Mouse (Mus musculus): ENCODE results near the gene Yy1. TPM values are rescaled to one million over a fixed set of nuclear protein-coding genes. Genes with fewer than 3 reads are reported as not detected.

The Yy1 gene
- polyA plus RNA-seq (2015; fragmentation: Nextera tagmentation; extraction: Ambion mirVana), result 10.0 and 11.4 TPM in 2 replicates

DNA sequence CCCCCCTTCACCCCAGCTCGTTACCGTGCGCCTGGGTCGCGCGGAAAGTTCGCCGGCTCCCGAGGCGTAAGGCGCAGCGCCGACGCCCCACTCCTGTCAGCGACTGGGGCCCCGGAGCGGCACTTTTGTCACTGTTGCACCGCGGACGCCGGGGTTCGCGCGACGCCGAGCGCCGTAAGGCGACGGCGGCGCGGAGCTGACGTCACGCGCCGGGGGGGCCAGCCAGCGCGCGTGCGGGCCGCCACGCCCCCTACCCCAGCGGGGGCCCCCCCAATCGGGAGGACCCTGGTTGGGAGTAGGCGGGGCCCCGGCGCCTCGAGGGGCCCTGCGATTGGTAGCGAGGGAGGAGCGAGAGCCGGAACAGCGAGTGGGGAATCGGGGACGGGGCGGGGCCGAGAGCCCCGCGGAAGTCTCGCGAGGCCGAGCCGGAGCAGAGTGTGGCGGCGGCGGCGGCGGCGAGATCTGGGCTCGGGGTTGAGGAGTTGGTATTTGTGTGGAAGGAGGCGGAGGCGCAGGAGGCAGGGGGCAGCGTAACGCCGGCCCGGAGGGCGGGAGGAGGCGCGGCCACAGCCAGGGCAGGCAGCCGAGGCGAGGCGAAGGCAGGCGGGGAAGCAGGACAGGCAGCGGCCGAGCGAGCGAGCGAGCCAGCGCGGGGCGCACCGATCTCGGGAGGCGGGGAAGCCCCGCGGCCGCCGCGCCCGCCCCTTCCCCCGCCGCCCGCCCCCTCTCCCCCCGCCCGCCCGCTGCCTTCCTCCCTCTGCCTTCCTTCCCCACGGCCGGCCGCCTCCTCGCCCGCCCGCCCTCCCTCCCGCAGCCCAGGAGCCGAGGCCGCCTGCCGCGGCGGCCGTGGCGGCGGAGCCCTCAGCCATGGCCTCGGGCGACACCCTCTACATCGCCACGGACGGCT, at the start of gene Yy1:
TSS of gene Yy1 (plus strand) at position 428 of the 907 bp plus-strand sequence.
- H3K9me3 ChIP-seq (ENCODE audit: control insufficient read depth, low read length), result no peaks in the 10 kb centered on the region
- H3K36me3 ChIP-seq (ENCODE audit: control insufficient read depth, insufficient read depth, low read length), result no peaks in the 10 kb centered on the region
- H3K4me2 ChIP-seq (ENCODE audit: low read depth, low read length), result peak within 1 kb of the TSS; percentile 46
- WGBS, result under 1% methylated on average over 103 of the region's 127 CpGs
- peak; percentile 92 for ATAC-seq
- H3K9ac ChIP-seq (ENCODE audit: low read depth, low read length), result peak within 1 kb of the TSS; percentile 97
- peak within 1 kb of the TSS; percentile 99 for H3K4me3 ChIP-seq (ENCODE audit: low read length)
- H3K27me3 ChIP-seq (replicated peaks; ENCODE audit: control insufficient read depth, insufficient read depth, low read length), result no peaks in the 10 kb centered on the region
- peak within 1 kb of the TSS; percentile 98 for H3K27ac ChIP-seq (ENCODE audit: low read length)
- peaks cover 19% of the 10 kb centered on the region for H3K4me1 ChIP-seq (ENCODE audit: control insufficient read depth, insufficient read depth, low read length)

DNA sequence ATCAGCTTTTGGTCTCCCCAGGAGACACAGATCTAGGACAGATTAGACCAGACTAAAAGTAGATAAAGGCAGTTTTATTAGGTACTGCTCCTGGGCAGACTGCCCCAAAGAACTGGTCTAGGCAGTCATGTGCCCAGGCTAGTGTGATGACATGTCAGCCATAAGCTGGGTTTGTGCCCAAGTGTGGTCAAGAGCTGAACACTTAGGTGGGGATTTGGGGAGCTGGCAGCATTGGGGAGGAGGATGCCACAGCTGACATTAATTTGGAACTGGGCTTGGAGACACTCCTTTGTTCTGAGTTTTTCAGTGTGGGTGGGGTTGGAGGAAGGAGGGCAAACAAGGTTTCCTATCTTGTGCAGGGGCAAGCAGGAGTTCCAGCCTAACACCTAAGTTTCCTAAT, 46.8 kb upstream of the Yy1 start:
- H3K36me3 ChIP-seq (ENCODE audit: control insufficient read depth, insufficient read depth, low read length), result no peaks in the 10 kb centered on the region
- H3K9me3 ChIP-seq (ENCODE audit: control insufficient read depth, low read length), result no peaks in the 10 kb centered on the region
- no peak for ATAC-seq
- no peaks in the 10 kb centered on the region for H3K27me3 ChIP-seq (replicated peaks; ENCODE audit: control insufficient read depth, insufficient read depth, low read length)
- H3K4me3 ChIP-seq (ENCODE audit: low read length), result no peak overlapping the region
- H3K9ac ChIP-seq (ENCODE audit: low read depth, low read length), result no peak overlapping the region
- no peak overlapping the region for H3K27ac ChIP-seq (ENCODE audit: low read length)
- no peaks in the 10 kb centered on the region for H3K4me1 ChIP-seq (ENCODE audit: control insufficient read depth, insufficient read depth, low read length)
- no peak overlapping the region for H3K4me2 ChIP-seq (ENCODE audit: low read depth, low read length)

- no peak overlapping the region for H3K4me3 ChIP-seq (ENCODE audit: low read length)
- no peak overlapping the region for H3K4me2 ChIP-seq (ENCODE audit: low read depth, low read length)
- no peak for ATAC-seq
- H3K9me3 ChIP-seq (ENCODE audit: control insufficient read depth, low read length), result no peaks in the 10 kb centered on the region
- no peak overlapping the region for H3K27ac ChIP-seq (ENCODE audit: low read length)
- H3K27me3 ChIP-seq (replicated peaks; ENCODE audit: control insufficient read depth, insufficient read depth, low read length), result no peaks in the 10 kb centered on the region
- 79% methylated on average over 6 of the region's 6 CpGs for WGBS
- H3K36me3 ChIP-seq (ENCODE audit: control insufficient read depth, insufficient read depth, low read length), result no peaks in the 10 kb centered on the region
- no peak overlapping the region for H3K9ac ChIP-seq (ENCODE audit: low read depth, low read length)
- no peaks in the 10 kb centered on the region for H3K4me1 ChIP-seq (ENCODE audit: control insufficient read depth, insufficient read depth, low read length)
These were observed 43.8 kb upstream of the Yy1 start for GRCm38 (mm10) chr12:108749019-108749418.

GRCm38 (mm10) chr12:108749454-108749853, 43.3 kb upstream of the Yy1 start:
- ATAC-seq, result no peak
- no peak overlapping the region for H3K4me3 ChIP-seq (ENCODE audit: low read length)
- no peak overlapping the region for H3K27ac ChIP-seq (ENCODE audit: low read length)
- 86% methylated on average over 9 of the region's 9 CpGs for WGBS
- no peaks in the 10 kb centered on the region for H3K36me3 ChIP-seq (ENCODE audit: control insufficient read depth, insufficient read depth, low read length)
- no peak overlapping the region for H3K9ac ChIP-seq (ENCODE audit: low read depth, low read length)
- H3K9me3 ChIP-seq (ENCODE audit: control insufficient read depth, low read length), result no peaks in the 10 kb centered on the region
- no peak overlapping the region for H3K4me2 ChIP-seq (ENCODE audit: low read depth, low read length)
- H3K4me1 ChIP-seq (ENCODE audit: control insufficient read depth, insufficient read depth, low read length), result no peaks in the 10 kb centered on the region
- H3K27me3 ChIP-seq (replicated peaks; ENCODE audit: control insufficient read depth, insufficient read depth, low read length), result no peaks in the 10 kb centered on the region

GRCm38 (mm10) chr12:108750226-108750625, 42.5 kb upstream of the Yy1 start:
- WGBS, result 68% methylated on average over 3 of the region's 3 CpGs
- no peaks in the 10 kb centered on the region for H3K27me3 ChIP-seq (replicated peaks; ENCODE audit: control insufficient read depth, insufficient read depth, low read length)
- ATAC-seq, result no peak

DNA sequence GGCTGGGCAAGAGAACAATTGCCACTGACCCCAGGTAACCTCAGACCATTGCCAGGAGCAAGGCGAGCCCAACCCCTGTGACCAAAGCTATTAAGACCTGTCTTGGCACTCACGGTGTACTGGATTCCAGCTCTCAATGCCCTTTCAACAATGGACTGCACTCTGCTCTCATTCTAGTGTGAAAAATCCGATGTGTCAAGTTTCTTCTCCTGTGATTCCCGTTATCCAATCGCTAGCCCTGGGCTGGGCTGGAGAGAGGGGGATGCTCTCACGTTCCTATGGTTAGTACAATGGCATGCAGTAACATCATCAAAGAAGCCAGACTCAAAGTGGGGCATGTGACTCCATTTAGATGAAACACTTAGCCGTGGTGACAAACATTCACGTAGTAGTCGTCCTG, 41.0 kb upstream of the Yy1 start:
- no peaks in the 10 kb centered on the region for H3K27me3 ChIP-seq (replicated peaks; ENCODE audit: control insufficient read depth, insufficient read depth, low read length)
- H3K27ac ChIP-seq (ENCODE audit: low read length), result no peak overlapping the region
- ATAC-seq, result no peak
- no peak overlapping the region for H3K4me3 ChIP-seq (ENCODE audit: low read length)
- no peaks in the 10 kb centered on the region for H3K4me1 ChIP-seq (ENCODE audit: control insufficient read depth, insufficient read depth, low read length)
- no peak overlapping the region for H3K4me2 ChIP-seq (ENCODE audit: low read depth, low read length)
- H3K9ac ChIP-seq (ENCODE audit: low read depth, low read length), result no peak overlapping the region
- 63% methylated on average over 9 of the region's 9 CpGs for WGBS
- no peaks in the 10 kb centered on the region for H3K36me3 ChIP-seq (ENCODE audit: control insufficient read depth, insufficient read depth, low read length)
- H3K9me3 ChIP-seq (ENCODE audit: control insufficient read depth, low read length), result no peaks in the 10 kb centered on the region

More at GRCm38 (mm10) chr12:108750226-108750625, 42.5 kb upstream of the Yy1 start:
- H3K27ac ChIP-seq (ENCODE audit: low read length), result no peak overlapping the region
- no peak overlapping the region for H3K9ac ChIP-seq (ENCODE audit: low read depth, low read length)
- no peaks in the 10 kb centered on the region for H3K36me3 ChIP-seq (ENCODE audit: control insufficient read depth, insufficient read depth, low read length)
- no peaks in the 10 kb centered on the region for H3K4me1 ChIP-seq (ENCODE audit: control insufficient read depth, insufficient read depth, low read length)
- no peaks in the 10 kb centered on the region for H3K9me3 ChIP-seq (ENCODE audit: control insufficient read depth, low read length)
- no peak overlapping the region for H3K4me3 ChIP-seq (ENCODE audit: low read length)
- no peak overlapping the region for H3K4me2 ChIP-seq (ENCODE audit: low read depth, low read length)

GRCm38 (mm10) chr12:108755141-108755540, 37.6 kb upstream of the Yy1 start:
- H3K9me3 ChIP-seq (ENCODE audit: control insufficient read depth, low read length), result no peaks in the 10 kb centered on the region
- no peak overlapping the region for H3K4me2 ChIP-seq (ENCODE audit: low read depth, low read length)
- H3K4me3 ChIP-seq (ENCODE audit: low read length), result no peak overlapping the region
- no peaks in the 10 kb centered on the region for H3K36me3 ChIP-seq (ENCODE audit: control insufficient read depth, insufficient read depth, low read length)
- H3K9ac ChIP-seq (ENCODE audit: low read depth, low read length), result no peak overlapping the region
- no peak overlapping the region for H3K27ac ChIP-seq (ENCODE audit: low read length)
- no peak for ATAC-seq
- no peaks in the 10 kb centered on the region for H3K27me3 ChIP-seq (replicated peaks; ENCODE audit: control insufficient read depth, insufficient read depth, low read length)
- H3K4me1 ChIP-seq (ENCODE audit: control insufficient read depth, insufficient read depth, low read length), result 0 out of 2 replicates have a peak, but pooled peaks cover 2% of the 10 kb centered on the region
- 80% methylated on average over 21 of the region's 21 CpGs for WGBS

DNA sequence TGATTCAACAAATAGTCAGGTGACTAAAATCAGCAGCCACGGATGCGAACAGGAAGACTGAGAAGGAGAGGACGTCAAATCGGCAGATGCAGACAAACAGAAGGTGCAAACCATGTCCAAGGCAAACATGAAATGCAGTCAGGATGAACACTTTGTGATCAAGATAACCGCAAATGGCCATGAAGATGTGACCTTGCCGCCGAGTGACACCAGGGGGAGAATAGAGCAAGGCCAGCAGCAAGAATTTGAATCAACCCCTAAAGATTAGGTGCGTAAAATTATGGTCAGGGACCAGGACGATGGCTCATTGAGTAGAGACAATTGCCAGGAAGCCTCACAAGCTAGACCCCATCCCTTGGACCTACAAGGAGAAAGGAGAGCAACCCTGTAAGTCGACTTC, 36.2 kb upstream of the Yy1 start:
- 87% methylated on average over 10 of the region's 10 CpGs for WGBS
- Histone ChIP-seq H3K27ac (ENCODE audit: low read length) (no peak overlapping the region), H3K4me1 (ENCODE audit: control insufficient read depth, insufficient read depth, low read length) (0 out of 2 replicates have a peak, but pooled peaks cover 2% of the 10 kb centered on the region), H3K4me2 (ENCODE audit: low read depth, low read length) (no peak overlapping the region), H3K9ac (ENCODE audit: low read depth, low read length) (no peak overlapping the region), H3K4me3 (ENCODE audit: low read length) (no peak overlapping the region), H3K27me3 (replicated peaks; ENCODE audit: control insufficient read depth, insufficient read depth, low read length) (no peaks in the 10 kb centered on the region), H3K36me3 (ENCODE audit: control insufficient read depth, insufficient read depth, low read length) (no peaks in the 10 kb centered on the region), H3K9me3 (ENCODE audit: control insufficient read depth, low read length) (no peaks in the 10 kb centered on the region)
- no peak for ATAC-seq

DNA sequence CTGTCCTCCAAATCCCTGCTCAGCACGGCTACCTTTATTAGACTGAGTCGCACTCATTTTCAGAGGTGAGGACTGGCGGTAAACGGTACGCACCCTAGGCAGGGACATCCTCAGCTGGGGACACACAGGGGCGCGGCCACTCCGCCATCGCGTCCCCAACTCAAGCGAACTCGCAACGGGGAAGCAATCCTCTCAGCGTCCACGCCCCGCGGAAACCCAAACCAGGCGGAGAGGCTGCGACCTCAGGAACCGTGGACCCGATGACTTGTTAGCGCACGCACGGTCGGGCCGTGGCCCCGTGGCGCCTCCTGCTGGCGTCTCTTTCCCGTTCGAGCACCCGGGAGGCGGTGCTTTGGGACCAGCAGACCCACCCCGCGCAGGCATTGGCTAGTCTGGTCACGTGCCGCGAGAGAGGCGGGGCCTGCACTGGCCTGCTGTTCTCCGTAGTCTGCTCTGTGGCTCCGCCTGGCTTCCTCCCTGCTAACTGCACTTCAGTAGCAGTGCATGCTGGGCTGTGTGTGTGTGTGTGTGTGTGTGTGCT, 35.0 kb upstream of the Yy1 start:
- ATAC-seq, result peak; percentile 99
- H3K4me1 ChIP-seq (ENCODE audit: control insufficient read depth, insufficient read depth, low read length), result 0 out of 2 replicates have a peak, but pooled peaks cover 2% of the 10 kb centered on the region
- under 1% methylated on average over 41 of the region's 41 CpGs for WGBS

More for the DNA sequence above, 35.0 kb upstream of the Yy1 start:
- no peaks in the 10 kb centered on the region for H3K9me3 ChIP-seq (ENCODE audit: control insufficient read depth, low read length)
- no peaks in the 10 kb centered on the region for H3K27me3 ChIP-seq (replicated peaks; ENCODE audit: control insufficient read depth, insufficient read depth, low read length)
- H3K9ac ChIP-seq (ENCODE audit: low read depth, low read length), result peak overlapping the region; percentile 77
- 0 out of 2 replicates have a peak overlapping the region, but pooled peaks have one; percentile 47 for H3K27ac ChIP-seq (ENCODE audit: low read length)
- no peaks in the 10 kb centered on the region for H3K36me3 ChIP-seq (ENCODE audit: control insufficient read depth, insufficient read depth, low read length)
- peak overlapping the region; percentile 65 for H3K4me2 ChIP-seq (ENCODE audit: low read depth, low read length)
- H3K4me3 ChIP-seq (ENCODE audit: low read length), result peak overlapping the region; percentile 67

All from intestine, embryonic 16.5 days (tissue).